Mouse (Mus musculus) CD4-positive, CD25-positive, alpha-beta regulatory T cell, adult 2 months (primary cell): ENCODE data around the gene Rpp14.

ENCODE experiments used
- DNase-seq: peaks from one replicate; pipeline ENCODE4 v3.0.0-alpha.2; 2012; ENCODE audit warnings: low read depth, low spot score

The Rpp14 gene

GRCm38 (mm10) chr14:8080165-8080679 is at the start of gene Rpp14:
Rpp14 (plus strand) TSS chr14:8080367.
- peak; percentile 98 for DNase-seq

GRCm38 (mm10) chr14:8030535-8030934 is 49.6 kb upstream of the Rpp14 start:
- DNase-seq: no peak

DNA sequence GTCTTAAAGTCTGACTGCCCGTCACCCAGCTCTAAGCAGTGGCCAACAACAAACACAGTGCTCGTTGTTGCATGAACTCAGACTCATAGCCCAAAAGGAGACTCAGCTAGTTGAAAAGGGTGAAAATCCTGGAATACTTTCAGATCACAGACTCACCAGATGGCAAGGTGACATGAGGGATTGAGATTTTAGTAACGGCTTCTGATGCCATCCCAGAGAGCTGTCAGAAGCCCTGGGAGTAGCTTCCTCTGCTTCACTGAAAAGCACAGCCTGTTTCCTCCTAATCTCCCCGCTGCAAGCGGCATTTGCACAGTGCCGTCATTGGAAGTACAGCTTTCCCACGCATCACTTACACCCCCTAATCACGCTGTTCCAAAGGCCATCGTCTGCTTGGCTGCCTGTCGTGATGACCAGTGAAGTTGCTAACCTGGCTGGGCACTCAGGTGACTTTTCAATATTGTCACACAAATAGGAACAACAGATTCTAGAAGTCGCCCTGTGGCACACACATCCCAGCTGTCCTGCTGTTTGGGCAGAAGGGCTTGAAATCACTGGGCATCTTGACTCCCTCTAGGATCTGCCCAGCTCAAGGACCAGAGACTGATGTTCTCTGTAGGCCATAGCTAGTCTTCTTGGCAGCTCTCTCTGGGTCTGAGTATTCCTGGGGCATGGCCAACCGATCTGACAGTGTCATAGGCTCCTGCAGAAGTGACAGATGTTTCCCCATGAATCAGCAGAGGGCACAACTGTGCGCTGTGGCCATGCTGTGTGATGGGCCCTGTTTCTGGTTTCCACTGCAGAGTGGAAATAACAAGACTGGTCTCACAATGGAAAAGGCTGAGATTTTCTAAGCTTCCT is 47.9 kb upstream of the Rpp14 start:
- no peak for DNase-seq

DNA sequence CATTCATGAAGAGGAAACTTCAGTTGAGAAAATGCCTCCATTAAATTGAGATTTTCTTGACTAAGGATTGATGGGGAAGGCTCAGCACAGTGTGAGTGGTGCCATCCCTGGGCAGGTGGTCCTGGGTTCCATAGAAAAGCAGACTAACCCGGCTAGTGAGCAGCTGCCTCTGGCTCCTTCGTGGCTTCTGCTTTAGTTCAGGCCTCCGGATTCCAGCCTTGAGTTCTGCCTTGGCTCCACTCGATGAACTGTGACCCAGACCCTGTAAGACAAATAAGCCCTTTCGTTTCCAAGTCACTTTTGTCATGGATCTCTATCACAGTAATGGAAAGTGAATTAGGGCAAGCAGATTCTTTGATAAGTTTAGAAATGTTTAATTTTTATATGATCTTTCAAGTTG is 45.6 kb upstream of the Rpp14 start:
- DNase-seq: no peak

- no peak for DNase-seq
Observed at GRCm38 (mm10) chr14:8035951-8036350, 44.2 kb upstream of the Rpp14 start.

DNA sequence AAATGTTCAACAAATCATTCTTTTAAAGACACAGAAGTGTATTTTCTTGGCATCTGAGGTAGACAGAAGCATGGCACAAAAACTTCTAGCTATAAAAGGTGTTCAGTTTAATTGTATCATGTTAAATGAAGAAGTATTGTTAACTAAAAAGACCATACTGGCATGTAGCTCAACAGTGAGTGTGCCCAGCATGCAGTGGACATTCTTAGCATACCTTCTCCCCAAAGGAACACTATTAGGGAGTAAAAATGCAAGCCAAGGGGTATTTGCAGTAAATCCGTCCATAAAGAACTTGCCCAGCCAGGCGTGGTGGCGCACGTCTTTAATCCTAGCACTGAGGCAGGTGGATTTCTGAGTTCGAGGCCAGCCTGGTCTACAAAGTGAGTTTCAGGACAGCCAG is 43.8 kb upstream of the Rpp14 start:
- DNase-seq: no peak

DNA sequence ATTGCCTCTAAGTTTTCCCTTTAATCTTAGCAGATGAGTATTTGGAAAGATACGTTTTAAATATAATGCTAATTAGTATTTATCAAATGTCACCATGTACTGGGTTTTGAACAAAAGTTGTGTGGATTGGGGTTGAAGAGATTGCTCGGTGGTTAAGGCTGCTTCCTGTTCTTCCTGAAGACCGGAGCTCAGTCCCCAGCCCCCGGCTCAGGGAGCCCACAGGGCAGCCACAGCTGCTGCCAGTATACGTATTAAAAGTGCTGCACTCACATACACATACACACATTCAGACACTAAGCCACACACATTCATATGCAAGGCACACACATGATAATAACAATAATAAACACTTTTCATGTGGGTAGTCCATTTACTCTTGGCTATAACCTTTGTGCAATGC is 42.0 kb upstream of the Rpp14 start:
- no peak for DNase-seq

DNA sequence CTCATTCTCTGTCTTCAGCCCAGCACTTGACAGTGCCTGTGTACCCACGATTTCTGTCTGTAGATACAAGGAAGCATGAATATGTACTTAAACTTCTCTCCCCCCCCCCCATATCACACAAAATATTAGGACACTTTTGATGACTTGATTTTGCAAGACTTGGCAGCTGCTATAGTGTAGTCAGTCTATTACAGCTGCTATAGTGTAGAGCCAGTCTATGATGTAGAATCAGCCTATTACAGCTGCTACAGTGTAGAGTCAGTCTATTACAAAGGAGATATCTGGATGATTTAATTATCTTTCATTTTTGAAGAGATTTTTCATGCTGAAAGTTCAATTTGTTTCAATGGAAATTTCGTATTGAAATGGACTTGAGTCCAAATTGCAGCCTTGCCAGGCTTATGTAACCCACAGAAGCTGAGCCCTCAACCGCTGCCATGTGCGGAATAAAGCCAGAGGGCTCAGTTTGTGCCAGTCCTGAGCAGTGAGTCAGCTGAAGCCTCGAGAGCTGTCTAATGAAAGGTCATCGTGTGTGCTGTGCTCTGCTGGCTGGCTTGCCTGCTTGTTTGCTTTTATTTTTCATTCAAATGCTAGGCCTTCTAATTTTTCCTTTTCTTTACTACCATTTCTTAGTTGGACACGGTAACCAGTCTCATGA is 41.2 kb upstream of the Rpp14 start:
- no peak for DNase-seq

DNA sequence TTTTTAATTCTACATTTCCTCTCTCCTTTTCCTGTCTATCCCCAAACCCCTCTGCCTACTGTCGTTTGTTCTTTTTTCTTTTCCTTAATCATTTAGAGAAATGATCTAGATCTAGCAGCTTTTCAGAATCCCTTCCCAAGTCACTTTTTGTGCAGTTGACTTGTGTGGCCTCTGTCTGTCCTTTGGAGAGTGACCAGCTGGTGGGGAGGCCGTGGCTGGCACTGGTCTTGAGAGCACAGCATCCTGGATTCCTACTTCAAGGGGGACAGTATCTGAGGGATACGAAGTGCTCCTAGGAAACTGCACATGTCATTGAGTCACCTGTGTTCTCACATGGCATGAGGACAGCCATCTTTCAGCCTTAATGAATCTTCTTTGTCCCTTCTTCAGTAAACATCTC is 40.0 kb upstream of the Rpp14 start:
- no peak for DNase-seq

DNA sequence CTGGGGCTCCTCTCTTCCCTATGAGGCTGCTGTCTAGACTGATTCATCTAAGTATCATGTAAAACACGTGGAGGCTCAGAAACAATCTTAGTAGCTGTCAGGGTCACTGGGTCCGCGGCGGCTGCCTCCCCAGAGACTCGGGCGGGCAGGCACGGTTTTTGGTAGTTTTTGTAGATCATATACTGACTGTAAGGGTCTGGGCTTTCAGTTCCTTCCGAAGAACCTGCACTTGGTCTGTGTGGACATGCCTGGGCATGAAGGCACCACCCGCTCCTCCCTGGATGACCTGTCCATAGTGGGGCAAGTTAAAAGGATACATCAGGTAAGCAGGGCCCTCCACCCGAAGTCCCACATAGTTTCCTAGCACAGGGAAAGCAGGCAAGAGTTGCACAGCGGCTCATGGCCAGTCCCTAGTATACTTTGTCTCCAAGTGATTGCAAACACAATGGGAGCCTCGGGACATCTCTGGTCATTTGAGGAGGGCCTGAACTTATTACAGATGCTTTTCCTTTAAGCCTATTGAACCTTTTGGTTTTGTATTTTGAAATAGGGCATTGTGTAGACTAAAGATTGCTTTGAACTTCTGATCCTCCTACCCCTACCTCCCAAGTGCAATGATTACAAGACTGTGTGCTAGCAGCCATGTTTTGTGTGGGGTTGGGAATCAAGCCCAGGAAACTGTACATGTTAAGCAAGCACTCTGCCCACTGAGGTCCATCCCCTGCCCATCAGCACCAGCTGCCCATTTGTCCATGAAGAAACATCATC is 39.1 kb upstream of the Rpp14 start:
- DNase-seq: no peak

GRCm38 (mm10) chr14:8042120-8042519 is 38.0 kb upstream of the Rpp14 start:
- no peak for DNase-seq

- no peak for DNase-seq
Observed at GRCm38 (mm10) chr14:8042577-8042976, 37.6 kb upstream of the Rpp14 start.

GRCm38 (mm10) chr14:8044330-8044729 is 35.8 kb upstream of the Rpp14 start:
- peak; percentile 83 for DNase-seq

- peak; percentile 60 for DNase-seq
Observed at GRCm38 (mm10) chr14:8044786-8045185, 35.4 kb upstream of the Rpp14 start.

DNA sequence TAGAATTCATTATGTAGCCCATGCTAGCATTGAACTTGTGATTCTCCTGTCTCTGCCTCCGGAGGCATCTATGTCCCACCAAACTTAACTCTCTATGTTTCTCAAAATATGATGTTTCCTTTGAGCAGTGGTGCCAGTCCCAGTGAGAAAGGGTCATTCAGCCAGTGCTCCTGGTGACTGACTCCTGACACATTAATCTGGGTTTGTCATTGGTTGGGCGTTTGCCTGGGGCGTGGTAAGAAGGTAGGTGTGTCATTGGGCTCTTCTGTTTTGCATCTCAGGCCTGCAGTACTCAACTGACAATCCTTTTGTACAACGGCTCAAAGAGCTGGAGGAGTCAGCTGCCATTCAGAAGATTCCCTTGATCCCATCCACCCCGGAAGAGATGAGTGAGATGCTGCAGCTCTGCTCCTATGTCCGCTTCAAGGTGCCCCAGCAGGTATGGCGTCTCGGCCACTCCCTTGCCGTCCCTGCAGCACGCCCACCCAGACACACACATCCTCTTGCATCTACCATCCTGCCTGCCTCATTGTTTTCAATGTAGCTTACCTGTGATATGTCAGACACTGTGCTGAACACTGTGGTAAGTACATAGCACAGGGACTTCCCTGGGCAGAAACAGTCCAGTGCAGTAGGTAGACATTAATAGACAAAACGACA is 34.9 kb upstream of the Rpp14 start:
- DNase-seq: peak; percentile 52

DNA sequence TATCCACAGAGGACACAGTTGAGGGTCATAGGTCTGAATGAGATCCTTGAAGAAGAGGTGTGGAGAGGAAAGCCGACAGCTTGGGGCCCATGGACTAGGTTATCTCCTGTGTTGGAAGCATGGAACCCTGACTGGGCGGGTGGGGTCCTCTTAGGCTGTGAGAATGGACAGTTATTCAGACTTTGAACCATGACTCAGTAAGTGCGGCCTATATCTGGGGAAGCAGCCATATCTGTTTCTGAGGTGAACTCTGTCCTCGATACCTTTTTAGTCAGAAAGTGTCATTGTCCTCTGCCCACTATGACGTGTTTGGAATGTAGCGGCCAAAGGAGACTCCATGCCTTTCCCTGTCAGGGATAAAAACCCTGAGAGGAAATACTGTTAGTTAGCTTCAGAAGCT is 33.3 kb upstream of the Rpp14 start:
- DNase-seq: no peak

DNA sequence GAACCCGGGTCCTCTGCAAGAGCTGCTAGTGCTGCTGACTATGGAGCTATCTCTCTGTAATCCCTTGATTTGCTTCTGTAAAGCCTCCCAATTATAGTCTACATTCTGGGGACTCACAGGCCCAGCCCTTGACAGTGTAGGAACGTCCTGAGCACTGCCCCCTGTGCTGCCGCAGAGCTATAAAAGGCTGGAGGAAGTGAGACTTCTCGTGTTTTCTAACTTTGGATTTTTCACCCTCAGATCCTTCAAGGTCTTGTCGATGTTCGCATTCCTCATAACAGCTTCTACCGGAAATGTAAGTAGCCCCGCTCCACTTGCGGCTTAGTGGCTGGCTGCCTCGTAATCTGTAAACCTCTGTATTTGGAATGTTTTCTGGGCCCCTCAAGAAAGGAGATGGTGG is 30.8 kb upstream of the Rpp14 start:
- DNase-seq: no peak

DNA sequence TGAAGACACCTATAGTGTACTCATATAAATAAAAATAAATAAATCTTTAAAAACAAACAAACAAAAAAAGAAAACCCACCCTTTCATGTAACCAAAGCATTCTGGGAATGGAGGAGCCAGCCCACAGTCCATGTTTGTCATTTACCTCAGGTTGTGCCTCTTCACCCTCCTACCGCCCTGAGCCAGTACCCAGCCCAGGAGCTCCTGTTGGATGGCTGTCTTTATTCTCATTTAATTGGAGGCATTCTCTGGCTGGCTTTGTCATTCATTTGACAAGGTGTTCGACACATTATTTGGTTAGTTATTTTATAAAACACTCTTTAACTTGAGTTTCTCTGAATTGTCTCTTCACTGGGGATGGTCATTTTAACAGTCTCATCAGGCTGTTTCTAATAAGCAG is 28.3 kb upstream of the Rpp14 start:
- DNase-seq: no peak

DNA sequence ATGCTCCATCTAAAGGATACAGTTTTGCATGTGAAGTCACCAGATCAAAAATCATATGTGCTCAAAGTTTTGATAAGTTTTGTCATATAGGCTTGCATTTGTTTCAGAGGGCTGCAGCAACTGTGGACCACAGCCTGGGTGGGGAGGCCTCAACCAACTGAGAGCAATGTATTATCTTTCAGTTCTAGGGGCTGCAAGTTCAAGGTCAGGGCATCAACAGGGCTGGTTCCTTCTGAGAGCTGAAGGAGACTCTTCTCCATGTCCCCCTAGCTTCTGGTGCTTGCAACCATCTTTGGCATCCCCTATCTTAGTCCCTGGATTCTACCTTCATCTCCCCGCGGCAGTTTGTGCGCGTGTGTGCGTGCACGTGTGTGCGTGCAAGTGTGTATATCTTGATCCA is 27.5 kb upstream of the Rpp14 start:
- no peak for DNase-seq

- no peak for DNase-seq
Observed at GRCm38 (mm10) chr14:8054310-8055102, 25.7 kb upstream of the Rpp14 start.

GRCm38 (mm10) chr14:8056076-8056475 is 24.1 kb upstream of the Rpp14 start:
- DNase-seq: no peak
